In genomic region chr2:76672966-76673392, GRCm38 (mm10) we compare ENCODE assay signal across 8 mouse cellular contexts. TPM values are rescaled to one million over a fixed set of nuclear protein-coding genes. Genes with fewer than 3 reads are reported as not detected.
DNase-seq lines count a peak whose midpoint lies in the region; ATAC-seq and TF ChIP-seq lines count a peak whose summit lies in the region.

Gene Fkbp7 (minus strand): TSS chr2:76673116.

- 0% methylated on average over 17 of the region's 17 CpGs for WGBS in forebrain, embryonic 16.5 days
- under 1% methylated on average over 17 of the region's 17 CpGs for WGBS in lung, adult 2 months
- WGBS in neural tube, embryonic 15.5 days, result under 1% methylated on average over 17 of the region's 17 CpGs

- no peak for TF ChIP-seq EP300 in MEL (IDR thresholded peaks at IDR 0.05; ENCODE audit: low read depth in 1 of 2, low read length in 2 of 2)

- TF ChIP-seq CTCF in MEL (IDR thresholded peaks at IDR 0.05 in 2 of 3, conservative IDR thresholded peaks at IDR 0.05 in 1 of 3; ENCODE audit: control insufficient read depth in 1 of 3, insufficient read depth in 1 of 3, low read depth in 2 of 3, low read length in 3 of 3, poor library complexity in 1 of 3, severe bottlenecking in 1 of 3), result no peak
- TF ChIP-seq CTCF in layer of hippocampus, adult 2 months (conservative IDR thresholded peaks at IDR 0.05), result no peak
- TF ChIP-seq CTCF in lung, adult 2 months (IDR thresholded peaks at IDR 0.05; ENCODE audit: insufficient read depth, low read length), result no peak

- TF ChIP-seq POLR2A in MEL (IDR thresholded peaks at IDR 0.05; ENCODE audit: control insufficient read depth in 1 of 2, insufficient read depth in 1 of 2, low read depth in 1 of 2, low read length in 2 of 2, poor library complexity in 1 of 2), result peak; percentile 20 to 92; a peak in 3 of 4 replicates
- TF ChIP-seq POLR2A in lung, adult 2 months (IDR thresholded peaks at IDR 0.05; ENCODE audit: borderline replicate concordance, extremely low read depth, low read depth, low read length), result peak; percentile 87; the same call in 1 of the 2 replicates

- ATAC-seq in forebrain, embryonic 16.5 days, result peak; percentile 92
- ATAC-seq in neural tube, embryonic 15.5 days (ENCODE audit: low FRiP score), result peak; percentile 92

- no peaks in the 10 kb centered on the region for H3K27me3 ChIP-seq in MEL (ENCODE audit: control insufficient read depth in 1 of 2, insufficient read depth in 2 of 2, low read length in 2 of 2)
- H3K27me3 ChIP-seq in forebrain, embryonic 16.5 days (replicated peaks; ENCODE audit: control insufficient read depth, insufficient read depth, low read length), result no peaks in the 10 kb centered on the region
- no peaks in the 10 kb centered on the region for H3K27me3 ChIP-seq in neural tube, embryonic 15.5 days (replicated peaks)

- H3K9me3 ChIP-seq in MEL (replicated peaks; ENCODE audit: insufficient read depth, low read length), result no peaks in the 10 kb centered on the region
- no peaks in the 10 kb centered on the region for H3K9me3 ChIP-seq in forebrain, embryonic 16.5 days (ENCODE audit: control insufficient read depth, low read length)
- H3K9me3 ChIP-seq in neural tube, embryonic 15.5 days (replicated peaks), result no peaks in the 10 kb centered on the region

- peak within 1 kb of the TSS; percentile 79 for H3K4me2 ChIP-seq in forebrain, embryonic 16.5 days (ENCODE audit: low read length)
- peak within 1 kb of the TSS; percentile 59 for H3K4me2 ChIP-seq in neural tube, embryonic 15.5 days

- peaks cover 27% of the 10 kb centered on the region for H3K79me2 ChIP-seq in MEL (ENCODE audit: control insufficient read depth, insufficient read depth, low read length, poor library complexity)

- intact Hi-C loops in heart, postnatal 36 days (cut with DNase I), result loop anchor here (1.0 kb wide), 1 partner anchor 25 kb away; the partner anchor contains the start of genes Pjvk and Prkra

- H3K4me3 ChIP-seq in MEL (ENCODE audit: control insufficient read depth in 1 of 2, insufficient read depth in 1 of 2, low read depth in 2 of 2, low read length in 2 of 2), result peak within 1 kb of the TSS; percentile 83 to 94
- peak within 1 kb of the TSS; percentile 57 for H3K4me3 ChIP-seq in forebrain, embryonic 16.5 days (replicated peaks; ENCODE audit: low read length)
- peak within 1 kb of the TSS; percentile 65 for H3K4me3 ChIP-seq in layer of hippocampus, adult 2 months
- H3K4me3 ChIP-seq in lung, adult 2 months (replicated peaks; ENCODE audit: extremely low read depth, low read depth, low read length), result peak within 1 kb of the TSS; percentile 80
- peak within 1 kb of the TSS; percentile 43 for H3K4me3 ChIP-seq in neural tube, embryonic 15.5 days (replicated peaks)

- peaks cover 0 to 29% of the 10 kb centered on the region in 2 experiments; a peak in 3 of 4 replicates for H3K36me3 ChIP-seq in MEL (ENCODE audit: control insufficient read depth in 1 of 2, insufficient read depth in 2 of 2, low read length in 2 of 2)
- H3K36me3 ChIP-seq in forebrain, embryonic 16.5 days (ENCODE audit: control insufficient read depth, insufficient read depth), result no peaks in the 10 kb centered on the region
- H3K36me3 ChIP-seq in neural tube, embryonic 15.5 days, result no peaks in the 10 kb centered on the region

- H3K27ac ChIP-seq in MEL (ENCODE audit: control insufficient read depth, low read depth, low read length), result peak within 1 kb of the TSS; percentile 86
- peak within 1 kb of the TSS; percentile 75 for H3K27ac ChIP-seq in forebrain, embryonic 16.5 days (ENCODE audit: low read length)
- H3K27ac ChIP-seq in layer of hippocampus, adult 2 months, result peak within 1 kb of the TSS; percentile 77
- peak within 1 kb of the TSS; percentile 79 for H3K27ac ChIP-seq in neural tube, embryonic 15.5 days (replicated peaks)

- H3K9ac ChIP-seq in MEL (ENCODE audit: control insufficient read depth, low read depth, low read length, poor library complexity, severe bottlenecking), result peak within 1 kb of the TSS; percentile 79
- peak within 1 kb of the TSS; percentile 70 for H3K9ac ChIP-seq in forebrain, embryonic 16.5 days (replicated peaks; ENCODE audit: low read depth, low read length)
- H3K9ac ChIP-seq in neural tube, embryonic 15.5 days (replicated peaks), result peak within 1 kb of the TSS; percentile 37

- TF ChIP-seq RAD21 in MEL (IDR thresholded peaks at IDR 0.05; ENCODE audit: low read depth, low read length), result no peak

- DNase-seq in MEL (ENCODE audit: low read depth, low spot score), result peak; percentile 95
- peak; percentile 87 to 92 for DNase-seq in cerebellum, adult 18-20 months
- DNase-seq in heart, postnatal 36 days, result peak; percentile 90 to 91
- peak; percentile 89 for DNase-seq in layer of hippocampus, adult 2 months (ENCODE audit: low spot score in 2 of 2)
- DNase-seq in lung, adult 2 months, result peak; percentile 88
- DNase-seq in testis, postnatal 10 days (ENCODE audit: low spot score), result peak; percentile 95

- peaks cover 4 to 16% of the 10 kb centered on the region in 2 experiments; a peak in 3 of 4 replicates for H3K4me1 ChIP-seq in MEL (ENCODE audit: control insufficient read depth in 1 of 2, insufficient read depth in 2 of 2, low read length in 2 of 2)
- H3K4me1 ChIP-seq in forebrain, embryonic 16.5 days (replicated peaks; ENCODE audit: control insufficient read depth, insufficient read depth, low read length), result peaks cover 29% of the 10 kb centered on the region
- peaks cover 11% of the 10 kb centered on the region; the same call in 1 of the 2 replicates for H3K4me1 ChIP-seq in lung, adult 2 months (ENCODE audit: control insufficient read depth, insufficient read depth, low read length)
- H3K4me1 ChIP-seq in neural tube, embryonic 15.5 days, result peaks cover 44% of the 10 kb centered on the region

TF ChIP-seq in MEL, 35 proteins besides CTCF, POLR2A, EP300 and RAD21 (continues in another document):
- TF ChIP-seq TBP (IDR thresholded peaks at IDR 0.05; ENCODE audit: low read depth, low read length) (peak; percentile 91), ZC3H11A (IDR thresholded peaks at IDR 0.05; ENCODE audit: low read depth, low read length) (no peak), KAT2A (conservative IDR thresholded peaks at IDR 0.05; ENCODE audit: low read depth, low read length) (no peak), MYB (IDR thresholded peaks at IDR 0.05; ENCODE audit: low read depth, low read length) (no peak), GABPA (IDR thresholded peaks at IDR 0.05; ENCODE audit: low read depth, low read length) (no peak), ZMIZ1 (IDR thresholded peaks at IDR 0.05; ENCODE audit: low read depth, low read length) (peak; percentile 54; the same call in 1 of the 2 replicates), POLR2AphosphoS2 (IDR thresholded peaks at IDR 0.05; ENCODE audit: low read length) (peak; percentile 79; the same call in 1 of the 2 replicates), MAFK (IDR thresholded peaks at IDR 0.05; ENCODE audit: borderline replicate concordance, low read depth, low read length) (no peak), SMC3 (IDR thresholded peaks at IDR 0.05; ENCODE audit: low read depth, low read length) (no peak), POLR2AphosphoS5 (IDR thresholded peaks at IDR 0.05; ENCODE audit: borderline replicate concordance, low read depth, low read length) (peak; percentile 68; the same call in 1 of the 2 replicates), USF1 (IDR thresholded peaks at IDR 0.05; ENCODE audit: low read depth, low read length) (no peak), MEF2A (IDR thresholded peaks at IDR 0.05; ENCODE audit: extremely low read depth, insufficient replicate concordance, low read depth, low read length, poor library complexity, severe bottlenecking) (no peak), MXI1 (IDR thresholded peaks at IDR 0.05; ENCODE audit: low read depth, low read length) (peak; percentile 87), GATA1 (IDR thresholded peaks at IDR 0.05; ENCODE audit: low read depth, low read length) (no peak), TCF12 (IDR thresholded peaks at IDR 0.05; ENCODE audit: low read depth, low read length) (peak; percentile 67), MAZ (IDR thresholded peaks at IDR 0.05; ENCODE audit: low read depth, low read length) (no peak), ELF1 (IDR thresholded peaks at IDR 0.05; ENCODE audit: low read depth, low read length) (no peak), CHD2 (IDR thresholded peaks at IDR 0.05; ENCODE audit: low read length) (no peak), SIN3A (IDR thresholded peaks at IDR 0.05; ENCODE audit: low read length) (peak; percentile 73), RCOR1 (IDR thresholded peaks at IDR 0.05; ENCODE audit: low read depth, low read length) (no peak), ZKSCAN1 (IDR thresholded peaks at IDR 0.05; ENCODE audit: low read depth, low read length) (no peak), JUND (IDR thresholded peaks at IDR 0.05; ENCODE audit: low read depth, low read length) (no peak), ETS1 (IDR thresholded peaks at IDR 0.05; ENCODE audit: low read depth, low read length) (no peak), BHLHE40 (IDR thresholded peaks at IDR 0.05; ENCODE audit: borderline replicate concordance, low read depth, low read length) (no peak), UBTF (IDR thresholded peaks at IDR 0.05; ENCODE audit: borderline replicate concordance, insufficient read depth, low read depth, low read length) (no peak), MYC (IDR thresholded peaks at IDR 0.05; ENCODE audit: low read depth, low read length) (peak; percentile 48; the same call in 1 of the 2 replicates), NRF1 (IDR thresholded peaks at IDR 0.05; ENCODE audit: insufficient read depth, low read depth, low read length, poor library complexity, severe bottlenecking) (no peak), NELFE (IDR thresholded peaks at IDR 0.05; ENCODE audit: low read depth, low read length) (peak; percentile 72), ZNF384 (IDR thresholded peaks at IDR 0.05; ENCODE audit: low read depth, low read length) (no peak), MAX (IDR thresholded peaks at IDR 0.05; ENCODE audit: low read length) (peak; percentile 58), TAL1 (IDR thresholded peaks at IDR 0.05; ENCODE audit: low read length) (no peak), USF2 (IDR thresholded peaks at IDR 0.05; ENCODE audit: borderline replicate concordance in 1 of 2, insufficient read depth in 1 of 2, low read depth in 1 of 2, low read length in 2 of 2) (no peak)

RNA-seq across cellular contexts. Expression of gene Fkbp7, which starts in this region (rescaled TPM):
- 0.98 and 1.8 TPM in 2 replicates for total RNA-seq in MEL (2012; rRNA removed)
- polyA plus RNA-seq in MEL (2012; ENCODE audit: insufficient read depth in 1 of 2, insufficient read length in 2 of 2, low read depth in 1 of 2, low replicate concordance in 2 of 2, missing spikeins in 1 of 2), result 1 to 10 TPM in 1 of 2 experiments, not detected in 1; 1.1 TPM
- polyA plus RNA-seq in forebrain, embryonic 16.5 days (2015; fragmentation: Nextera tagmentation; extraction: Ambion mirVana), result 12.4 and 15.9 TPM in 2 replicates
- 10 to 100 TPM; 19.9 to 24.0 TPM for total RNA-seq in heart, postnatal 36 days (2021)
- 1 to 10 TPM; 5.0 to 6.1 TPM for total RNA-seq in layer of hippocampus, adult 2 months (2021)
- 4.2 and 8.4 TPM in 2 replicates for polyA plus RNA-seq in lung, adult 2 months (2012; rRNA removed)
- polyA plus RNA-seq in neural tube, embryonic 15.5 days (2015; fragmentation: Nextera tagmentation; extraction: Ambion mirVana), result 20.8 and 24.1 TPM in 2 replicates

Comparison
In these comparisons a context has a peak if more than half of its experiments do, and no peak if none do; other contexts are left out.
1. Peak in every context shown above with its lines: DNase-seq, ATAC-seq, H3K4me3 ChIP-seq and H3K27ac ChIP-seq.